Mouse (Mus musculus): ENCODE results near the gene Rwdd3. TPM values are rescaled to one million over a fixed set of nuclear protein-coding genes. Genes with fewer than 3 reads are reported as not detected.

Rwdd3 gene
- polyA plus RNA-seq, 1 experiment, result 1.8 TPM

DNA sequence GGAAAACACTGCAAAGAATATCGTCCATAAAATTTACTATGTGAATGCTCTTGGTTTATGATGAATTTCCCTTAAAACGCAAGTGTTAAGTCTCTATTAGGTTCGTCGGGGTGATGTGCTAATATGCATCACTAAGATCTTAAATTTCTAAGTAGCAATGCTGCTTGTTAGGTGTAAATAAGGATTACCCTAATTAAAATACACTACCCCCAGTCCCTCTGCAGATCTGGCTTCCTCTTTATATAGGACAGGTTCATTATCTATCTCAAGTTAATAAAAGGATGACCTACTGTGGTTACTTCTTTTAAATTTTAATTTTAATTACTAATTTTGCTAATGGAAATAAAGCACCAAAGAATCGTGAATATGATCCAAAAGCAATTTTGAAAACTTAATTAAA is 50.4 kb downstream of the Rwdd3 start:
- DNase-seq, result no peak
- no peaks in the 10 kb centered on the region for H3K4me1 ChIP-seq (replicated peaks; ENCODE audit: control insufficient read depth, insufficient read depth, low read length)
- no peaks in the 10 kb centered on the region for H3K36me3 ChIP-seq (ENCODE audit: control insufficient read depth, insufficient read depth, low read length)
- H3K27me3 ChIP-seq (ENCODE audit: control insufficient read depth, insufficient read depth, low read length), result no peaks in the 10 kb centered on the region
- 93% methylated on average over 5 of the region's 5 CpGs for WGBS
- no peak for TF ChIP-seq POLR2A (IDR thresholded peaks at IDR 0.05; ENCODE audit: control insufficient read depth, extremely low read depth, insufficient read depth, low read length, poor library complexity)
- TF ChIP-seq CTCF (IDR thresholded peaks at IDR 0.05; ENCODE audit: borderline replicate concordance, control insufficient read depth, extremely low read depth, insufficient read depth, low read length, poor library complexity), result no peak
- no peak overlapping the region for H3K4me3 ChIP-seq (ENCODE audit: control insufficient read depth, insufficient read depth, low read length)
- no peak overlapping the region for H3K27ac ChIP-seq (ENCODE audit: control insufficient read depth, insufficient read depth, low read length)

DNA sequence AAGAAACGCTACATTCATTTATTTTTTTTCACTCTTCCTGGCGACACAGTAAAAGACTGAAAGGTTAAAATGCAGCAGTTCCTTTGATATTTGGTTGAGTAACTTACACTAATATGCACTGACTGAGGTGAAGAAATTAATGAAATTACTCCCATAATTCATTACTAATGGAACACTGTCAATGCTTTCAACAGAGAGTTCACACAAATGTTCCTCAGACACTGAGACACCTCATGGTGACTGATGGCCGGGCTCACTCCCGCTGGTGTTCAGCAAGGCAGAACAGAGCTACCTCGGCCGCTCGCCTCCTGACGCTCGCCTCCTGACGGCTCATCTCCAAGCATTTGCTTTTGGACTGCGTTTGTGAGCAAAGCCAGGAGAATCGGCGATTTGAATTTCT is 54.9 kb downstream of the Rwdd3 start:
- TF ChIP-seq CTCF (IDR thresholded peaks at IDR 0.05; ENCODE audit: borderline replicate concordance, control insufficient read depth, extremely low read depth, insufficient read depth, low read length, poor library complexity), result no peak
- no peak for TF ChIP-seq POLR2A (IDR thresholded peaks at IDR 0.05; ENCODE audit: control insufficient read depth, extremely low read depth, insufficient read depth, low read length, poor library complexity)
- no peak for DNase-seq
- WGBS, result 92% methylated on average over 13 of the region's 13 CpGs
- H3K4me1 ChIP-seq (replicated peaks; ENCODE audit: control insufficient read depth, insufficient read depth, low read length), result no peaks in the 10 kb centered on the region
- no peaks in the 10 kb centered on the region for H3K36me3 ChIP-seq (ENCODE audit: control insufficient read depth, insufficient read depth, low read length)
- H3K27me3 ChIP-seq (ENCODE audit: control insufficient read depth, insufficient read depth, low read length), result no peaks in the 10 kb centered on the region
- no peak overlapping the region for H3K4me3 ChIP-seq (ENCODE audit: control insufficient read depth, insufficient read depth, low read length)
- no peak overlapping the region for H3K27ac ChIP-seq (ENCODE audit: control insufficient read depth, insufficient read depth, low read length)

DNA sequence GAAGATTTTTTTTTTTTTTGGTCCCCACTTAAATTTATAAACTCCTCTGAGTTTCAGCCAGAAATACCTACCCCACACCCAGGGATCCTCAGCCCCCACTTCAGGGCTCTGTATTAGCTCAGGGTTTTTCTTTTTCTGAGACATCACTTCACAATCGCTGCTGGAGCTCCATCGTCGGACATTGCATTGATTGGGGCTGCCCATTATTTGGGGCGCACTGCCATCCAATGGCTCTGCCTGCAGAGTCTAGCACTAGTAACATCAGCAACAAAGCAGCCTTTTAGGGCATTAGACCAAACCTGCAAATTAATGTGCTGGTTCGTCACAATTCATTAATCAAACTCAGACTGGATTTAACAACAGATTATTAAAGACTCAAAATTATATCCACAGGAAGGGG is 55.4 kb downstream of the Rwdd3 start:
- Histone ChIP-seq H3K36me3 (ENCODE audit: control insufficient read depth, insufficient read depth, low read length) (no peaks in the 10 kb centered on the region), H3K4me1 (replicated peaks; ENCODE audit: control insufficient read depth, insufficient read depth, low read length) (no peaks in the 10 kb centered on the region), H3K27me3 (ENCODE audit: control insufficient read depth, insufficient read depth, low read length) (no peaks in the 10 kb centered on the region), H3K27ac (ENCODE audit: control insufficient read depth, insufficient read depth, low read length) (no peak overlapping the region), H3K4me3 (ENCODE audit: control insufficient read depth, insufficient read depth, low read length) (no peak overlapping the region)
- DNase-seq, result no peak
- TF ChIP-seq CTCF (IDR thresholded peaks at IDR 0.05; ENCODE audit: borderline replicate concordance, control insufficient read depth, extremely low read depth, insufficient read depth, low read length, poor library complexity), result no peak
- no peak for TF ChIP-seq POLR2A (IDR thresholded peaks at IDR 0.05; ENCODE audit: control insufficient read depth, extremely low read depth, insufficient read depth, low read length, poor library complexity)
- WGBS, result 93% methylated on average over 5 of the region's 5 CpGs

DNA sequence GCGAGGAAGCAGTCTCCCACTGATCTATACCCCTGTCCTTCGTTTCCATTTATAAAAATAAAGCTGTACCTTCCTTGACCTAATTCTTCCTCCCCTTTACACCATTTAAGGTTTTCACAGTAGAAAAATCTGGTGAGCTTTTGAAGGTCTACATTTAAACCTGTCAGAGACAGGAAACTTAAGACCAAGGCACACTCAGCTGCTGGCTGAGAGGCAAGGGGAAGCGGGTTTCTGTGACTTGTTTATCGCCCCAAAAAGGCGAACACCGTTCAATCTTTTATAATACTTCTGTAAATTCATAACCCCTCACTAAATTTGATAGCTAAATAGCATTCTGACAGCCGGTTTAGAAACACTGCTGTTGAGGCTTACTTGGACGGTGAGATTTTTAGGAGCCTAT is 60.4 kb downstream of the Rwdd3 start:
- 24% methylated on average over 8 of the region's 8 CpGs for WGBS
- H3K27me3 ChIP-seq (ENCODE audit: control insufficient read depth, insufficient read depth, low read length), result no peaks in the 10 kb centered on the region
- H3K27ac ChIP-seq (ENCODE audit: control insufficient read depth, insufficient read depth, low read length), result no peak overlapping the region
- no peak overlapping the region for H3K4me3 ChIP-seq (ENCODE audit: control insufficient read depth, insufficient read depth, low read length)
- no peak for DNase-seq
- TF ChIP-seq CTCF (IDR thresholded peaks at IDR 0.05; ENCODE audit: borderline replicate concordance, control insufficient read depth, extremely low read depth, insufficient read depth, low read length, poor library complexity) (no peak), POLR2A (IDR thresholded peaks at IDR 0.05; ENCODE audit: control insufficient read depth, extremely low read depth, insufficient read depth, low read length, poor library complexity) (no peak)
- H3K4me1 ChIP-seq (replicated peaks; ENCODE audit: control insufficient read depth, insufficient read depth, low read length), result 0 out of 2 replicates have a peak, but pooled peaks cover 2% of the 10 kb centered on the region
- no peaks in the 10 kb centered on the region for H3K36me3 ChIP-seq (ENCODE audit: control insufficient read depth, insufficient read depth, low read length)

DNA sequence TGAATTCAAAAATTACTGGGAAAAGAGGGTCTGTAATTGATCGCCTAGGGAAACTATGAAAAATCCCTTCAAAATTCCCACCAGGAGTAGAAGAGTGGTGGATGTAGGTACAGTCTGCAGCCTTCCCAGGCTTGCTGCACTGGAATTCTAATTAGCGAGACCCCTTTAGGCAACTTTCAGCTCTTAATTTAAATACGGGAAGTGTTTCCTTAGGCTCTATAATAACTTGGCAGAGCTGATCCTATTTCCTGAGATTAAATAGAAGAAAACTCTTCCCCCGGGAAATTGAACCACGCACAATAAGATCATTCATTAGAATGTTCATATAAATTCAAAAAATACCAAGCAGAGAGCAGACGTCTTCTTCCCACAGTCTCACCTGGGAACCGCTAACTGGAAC is 61.1 kb downstream of the Rwdd3 start:
- 95% methylated on average over 7 of the region's 7 CpGs for WGBS
- no peak for DNase-seq
- Histone ChIP-seq H3K36me3 (ENCODE audit: control insufficient read depth, insufficient read depth, low read length) (no peaks in the 10 kb centered on the region), H3K4me3 (ENCODE audit: control insufficient read depth, insufficient read depth, low read length) (no peak overlapping the region), H3K27me3 (ENCODE audit: control insufficient read depth, insufficient read depth, low read length) (no peaks in the 10 kb centered on the region), H3K4me1 (replicated peaks; ENCODE audit: control insufficient read depth, insufficient read depth, low read length) (0 out of 2 replicates have a peak, but pooled peaks cover 2% of the 10 kb centered on the region), H3K27ac (ENCODE audit: control insufficient read depth, insufficient read depth, low read length) (no peak overlapping the region)
- TF ChIP-seq POLR2A (IDR thresholded peaks at IDR 0.05; ENCODE audit: control insufficient read depth, extremely low read depth, insufficient read depth, low read length, poor library complexity), result no peak
- TF ChIP-seq CTCF (IDR thresholded peaks at IDR 0.05; ENCODE audit: borderline replicate concordance, control insufficient read depth, extremely low read depth, insufficient read depth, low read length, poor library complexity), result no peak

DNA sequence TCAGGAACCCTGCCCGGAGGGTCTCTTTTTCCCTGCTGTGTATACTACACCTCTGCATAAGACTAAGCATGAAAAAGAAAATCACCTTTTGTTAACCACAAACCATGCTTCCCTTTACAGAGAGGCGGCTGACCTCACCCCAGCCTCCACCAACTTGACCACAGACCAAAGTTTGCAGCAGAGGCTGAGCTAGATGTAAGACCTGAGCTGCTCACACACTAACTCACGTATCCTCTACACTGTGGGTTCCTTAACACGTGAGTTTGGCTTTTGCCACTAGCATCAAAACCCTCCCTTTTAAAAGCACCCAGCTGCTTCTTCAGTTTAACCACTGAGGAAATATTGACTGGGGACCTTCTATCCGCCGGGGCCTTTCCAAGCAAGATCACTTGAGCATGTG is 64.0 kb downstream of the Rwdd3 start:
- WGBS, result 5% methylated on average over 6 of the region's 6 CpGs

DNA sequence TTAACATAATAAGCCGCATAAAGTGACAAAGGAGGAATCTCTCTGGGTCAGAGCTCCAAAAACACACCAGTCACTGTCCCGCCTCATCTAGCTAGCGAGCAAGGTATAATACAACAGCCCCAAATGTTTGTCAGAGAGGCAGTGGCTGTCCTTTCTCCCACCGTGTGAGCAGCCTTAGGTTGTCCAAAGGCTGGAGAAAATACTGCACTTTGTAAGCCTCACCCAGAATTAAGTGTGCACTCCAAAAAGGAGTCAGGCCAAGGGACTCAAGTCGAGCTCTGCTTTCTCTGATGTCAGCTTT is 66.1 kb downstream of the Rwdd3 start:
- DNase-seq, result no peak
- no peak overlapping the region for H3K4me3 ChIP-seq (ENCODE audit: control insufficient read depth, insufficient read depth, low read length)
- 88% methylated on average over 5 of the region's 5 CpGs for WGBS

More for the DNA sequence above, 64.0 kb downstream of the Rwdd3 start:
- Histone ChIP-seq H3K36me3 (ENCODE audit: control insufficient read depth, insufficient read depth, low read length) (no peaks in the 10 kb centered on the region), H3K27ac (ENCODE audit: control insufficient read depth, insufficient read depth, low read length) (no peak overlapping the region), H3K4me3 (ENCODE audit: control insufficient read depth, insufficient read depth, low read length) (no peak overlapping the region), H3K27me3 (ENCODE audit: control insufficient read depth, insufficient read depth, low read length) (no peaks in the 10 kb centered on the region), H3K4me1 (replicated peaks; ENCODE audit: control insufficient read depth, insufficient read depth, low read length) (0 out of 2 replicates have a peak, but pooled peaks cover 2% of the 10 kb centered on the region)
- TF ChIP-seq CTCF (IDR thresholded peaks at IDR 0.05; ENCODE audit: borderline replicate concordance, control insufficient read depth, extremely low read depth, insufficient read depth, low read length, poor library complexity) (no peak), POLR2A (IDR thresholded peaks at IDR 0.05; ENCODE audit: control insufficient read depth, extremely low read depth, insufficient read depth, low read length, poor library complexity) (no peak)
- DNase-seq, result no peak

More for the DNA sequence above, 66.1 kb downstream of the Rwdd3 start:
- Histone ChIP-seq H3K27ac (ENCODE audit: control insufficient read depth, insufficient read depth, low read length) (no peak overlapping the region), H3K27me3 (ENCODE audit: control insufficient read depth, insufficient read depth, low read length) (no peaks in the 10 kb centered on the region), H3K36me3 (ENCODE audit: control insufficient read depth, insufficient read depth, low read length) (no peaks in the 10 kb centered on the region), H3K4me1 (replicated peaks; ENCODE audit: control insufficient read depth, insufficient read depth, low read length) (0 out of 2 replicates have a peak, but pooled peaks cover 2% of the 10 kb centered on the region)
- no peak for TF ChIP-seq POLR2A (IDR thresholded peaks at IDR 0.05; ENCODE audit: control insufficient read depth, extremely low read depth, insufficient read depth, low read length, poor library complexity)
- TF ChIP-seq CTCF (IDR thresholded peaks at IDR 0.05; ENCODE audit: borderline replicate concordance, control insufficient read depth, extremely low read depth, insufficient read depth, low read length, poor library complexity), result no peak

Other genes starting within 250 kb of the Rwdd3 start
- gene Tmem56, start 111.4 kb upstream of the Rwdd3 start, polyA plus RNA-seq (2012; rRNA removed), result 0.18 and 0.20 TPM in 2 replicates
- 11.8 and 14.5 TPM in 2 replicates for gene Alg14, start 120.1 kb upstream of the Rwdd3 start, polyA plus RNA-seq (2012; rRNA removed)